Mouse (Mus musculus) MEL (cell line): ENCODE data around the gene Akr1c14.

Experiments used
- CHD2 ChIP-seq: IDR thresholded peaks from 2 replicates; pipeline ENCODE4 v1.6.1; 2011; ENCODE audit warnings: low read length, improper control_type of control experiment
- CTCF ChIP-seq, 3 experiments: IDR thresholded peaks in 2 of 3; conservative IDR thresholded peaks in 1 of 3; 2 replicates each; pipeline ENCODE4 v1.5.1; 2011 to 2012; ENCODE audit warnings: low read length in 3 of 3, low read depth in 2 of 3, mild to moderate bottlenecking in 2 of 3, improper control_type of control experiment in 1 of 3, inconsistent platforms in 1 of 3, mixed read lengths in 1 of 3, moderate library complexity in 1 of 3; ENCODE audit not compliant: control insufficient read depth in 1 of 3, insufficient read depth in 1 of 3, poor library complexity in 1 of 3, severe bottlenecking in 1 of 3
- EP300 ChIP-seq, 2 experiments: IDR thresholded peaks; 2 replicates each; pipeline ENCODE4 v1.6.1; 2011; ENCODE audit warnings: improper control_type of control experiment in 2 of 2, low read length in 2 of 2, low read depth in 1 of 2, mild to moderate bottlenecking in 1 of 2
- ETS1 ChIP-seq: IDR thresholded peaks from 2 replicates; pipeline ENCODE4 v1.6.1; 2012; ENCODE audit warnings: low read depth, mild to moderate bottlenecking, inconsistent platforms, low read length, improper control_type of control experiment, moderate library complexity
- GATA1 ChIP-seq: IDR thresholded peaks from 2 replicates; pipeline ENCODE4 v1.6.1; 2011; ENCODE audit warnings: low read depth, low read length, improper control_type of control experiment
- MAFK ChIP-seq: IDR thresholded peaks from 2 replicates; pipeline ENCODE4 v1.6.1; 2011; ENCODE audit warnings: low read depth, mild to moderate bottlenecking, low read length, improper control_type of control experiment, borderline replicate concordance
- NRF1 ChIP-seq: IDR thresholded peaks from 2 replicates; pipeline ENCODE4 v1.6.1; 2014; ENCODE audit warnings: low read depth, mild to moderate bottlenecking, inconsistent platforms, low read length, improper control_type of control experiment, moderate library complexity; ENCODE audit not compliant: poor library complexity, insufficient read depth, severe bottlenecking
- POLR2A ChIP-seq, 2 experiments: IDR thresholded peaks; 2 replicates each; pipeline ENCODE4 v1.6.1; 2011 to 2012; ENCODE audit warnings: low read length in 2 of 2, mild to moderate bottlenecking in 2 of 2, control low read depth in 1 of 2, improper control_type of control experiment in 1 of 2, low read depth in 1 of 2, moderate library complexity in 1 of 2; ENCODE audit not compliant: control insufficient read depth in 1 of 2, insufficient read depth in 1 of 2, poor library complexity in 1 of 2
- POLR2AphosphoS2 ChIP-seq: IDR thresholded peaks from 2 replicates; pipeline ENCODE4 v1.6.1; 2011; ENCODE audit warnings: low read length, improper control_type of control experiment
- TBP ChIP-seq: IDR thresholded peaks from 2 replicates; pipeline ENCODE4 v1.8.0; 2011; ENCODE audit warnings: low read depth, low read length, improper control_type of control experiment
- TCF12 ChIP-seq: IDR thresholded peaks from 2 replicates; pipeline ENCODE4 v1.6.1; 2014; ENCODE audit warnings: low read depth, mild to moderate bottlenecking, inconsistent platforms, low read length, improper control_type of control experiment, moderate library complexity
- USF1 ChIP-seq: IDR thresholded peaks from 2 replicates; pipeline ENCODE4 v1.6.1; 2014; ENCODE audit warnings: low read depth, mild to moderate bottlenecking, inconsistent platforms, low read length, improper control_type of control experiment, moderate library complexity

DNA sequence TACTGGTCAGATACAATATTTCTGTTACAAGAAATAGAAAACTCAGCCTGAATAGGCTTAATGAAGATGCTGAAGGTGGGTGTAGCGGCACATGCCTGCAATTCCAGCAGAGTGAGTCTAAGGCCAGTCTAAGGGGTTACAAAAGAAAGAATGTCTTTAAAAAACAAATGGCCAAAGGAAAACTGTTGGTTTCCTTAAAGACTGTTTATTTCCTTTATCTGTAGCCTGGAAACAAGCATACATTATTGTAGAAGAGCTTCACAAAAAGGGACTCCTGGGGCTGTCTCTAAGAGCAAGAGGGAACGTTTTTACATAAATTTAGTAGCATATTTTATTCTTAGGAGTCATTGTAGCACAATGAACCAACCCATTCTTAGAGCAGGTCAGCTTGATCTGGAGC is 2.0 kb upstream of the Akr1c14 start:
- TF ChIP-seq TCF12 = no peak
- no peak for TF ChIP-seq POLR2A (IDR thresholded peaks at IDR 0.05; ENCODE audit: control insufficient read depth in 1 of 2, insufficient read depth in 1 of 2, low read depth in 1 of 2, low read length in 2 of 2, poor library complexity in 1 of 2)
- no peak for TF ChIP-seq NRF1
- TF ChIP-seq CTCF (IDR thresholded peaks at IDR 0.05 in 2 of 3, conservative IDR thresholded peaks at IDR 0.05 in 1 of 3; ENCODE audit: control insufficient read depth in 1 of 3, insufficient read depth in 1 of 3, low read depth in 2 of 3, low read length in 3 of 3, poor library complexity in 1 of 3, severe bottlenecking in 1 of 3) = no peak
- no peak for TF ChIP-seq EP300 (IDR thresholded peaks at IDR 0.05; ENCODE audit: low read depth in 1 of 2, low read length in 2 of 2)
- TF ChIP-seq POLR2AphosphoS2 = no peak
- TF ChIP-seq MAFK = no peak
- no peak for TF ChIP-seq ETS1
- TF ChIP-seq CHD2 = no peak
- no peak for TF ChIP-seq TBP
- TF ChIP-seq USF1 = no peak
- no peak for TF ChIP-seq GATA1
